9 mouse cellular contexts compared by ENCODE assay signal in the genomic region with DNA sequence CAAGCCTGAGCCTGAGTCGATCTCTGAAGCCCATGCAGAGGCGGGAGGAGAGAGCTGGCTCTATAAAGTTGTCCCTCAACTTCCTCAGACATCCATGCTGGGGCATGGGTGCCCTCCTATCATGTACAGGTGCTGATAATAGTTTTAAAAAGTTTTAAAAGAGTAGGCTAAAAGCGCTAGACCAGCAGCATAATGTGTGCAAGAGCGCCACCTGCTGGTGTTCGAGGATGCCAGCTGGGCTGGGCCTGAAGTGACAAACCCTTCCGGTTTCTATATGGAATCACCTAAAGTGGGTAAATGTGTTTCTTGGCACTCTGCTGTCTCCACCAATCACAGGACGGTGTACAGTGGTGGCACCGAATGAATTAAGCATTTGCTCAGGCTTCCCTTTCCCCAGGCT. TPM values are rescaled to one million over a fixed set of nuclear protein-coding genes. Genes with fewer than 3 reads are reported as not detected.
DNase-seq lines count a peak whose midpoint lies in the region; ATAC-seq and TF ChIP-seq lines count a peak whose summit lies in the region.
"Had no signal": no experiment of that assay in that cellular context is flagged by ENCODE, and none has a peak within 500 bp of the region (broad histone marks: within the 10 kb centered on the region; RNA-seq: fewer than 3 reads in every experiment).

No protein-coding gene starts in this region.

- peaks cover 11% of the 10 kb centered on the region for H3K79me2 ChIP-seq in liver, adult 2 months (ENCODE audit: control insufficient read depth, insufficient read depth, low read length)

- peaks cover 31% of the 10 kb centered on the region for H3K36me3 ChIP-seq in midbrain, embryonic 10.5 days
- H3K36me3 ChIP-seq in midbrain, embryonic 13.5 days, result peaks cover 10% of the 10 kb centered on the region
- peaks cover 35% of the 10 kb centered on the region for H3K36me3 ChIP-seq in embryonic facial prominence, embryonic 10.5 days (replicated peaks)
- no peaks in the 10 kb centered on the region for H3K36me3 ChIP-seq in hindbrain, postnatal 0 days (ENCODE audit: insufficient read depth, low read length)
- peaks cover under 1% of the 10 kb centered on the region; the same call in 1 of the 2 replicates for H3K36me3 ChIP-seq in liver, adult 2 months (ENCODE audit: control insufficient read depth, insufficient read depth, low read length)

- peak; percentile 78 for DNase-seq in midbrain, embryonic 10.5 days (ENCODE audit: low spot score)
- peak; percentile 70 for DNase-seq in adrenal gland, adult 8-10 months
- DNase-seq in embryonic facial prominence, embryonic 10.5 days (ENCODE audit: low spot score), result peak; percentile 84
- peak; percentile 91 for DNase-seq in hindbrain, postnatal 0 days (ENCODE audit: low spot score)
- peak; percentile 51 for DNase-seq in liver, adult 2 months (ENCODE audit: extremely low read depth, low read depth, low spot score)
- DNase-seq in retina, postnatal 1 day, result peak; percentile 82
- peak; percentile 81 for DNase-seq in urinary bladder, adult 2 months (ENCODE audit: low spot score)

- H3K4me3 ChIP-seq in midbrain, embryonic 10.5 days, result no peak overlapping the region
- no peak overlapping the region for H3K4me3 ChIP-seq in midbrain, embryonic 13.5 days (replicated peaks)
- no peak overlapping the region for H3K4me3 ChIP-seq in embryonic facial prominence, embryonic 10.5 days
- no peak overlapping the region for H3K4me3 ChIP-seq in hindbrain, postnatal 0 days (ENCODE audit: low read length)
- H3K4me3 ChIP-seq in liver, adult 2 months (ENCODE audit: insufficient read depth, low read depth, low read length), result no peak overlapping the region
- H3K4me3 ChIP-seq: heart, embryonic 13.5 days had no signal

- H3K27me3 ChIP-seq in midbrain, embryonic 10.5 days (ENCODE audit: low read depth, poor library complexity, severe bottlenecking), result peaks cover 9% of the 10 kb centered on the region; the same call in 1 of the 2 replicates
- peaks cover 12% of the 10 kb centered on the region for H3K27me3 ChIP-seq in midbrain, embryonic 13.5 days
- no peaks in the 10 kb centered on the region for H3K27me3 ChIP-seq in embryonic facial prominence, embryonic 10.5 days (replicated peaks; ENCODE audit: low read depth, poor library complexity, severe bottlenecking)
- no peaks in the 10 kb centered on the region for H3K27me3 ChIP-seq in hindbrain, postnatal 0 days (ENCODE audit: insufficient read depth, low read length)
- H3K27me3 ChIP-seq in liver, adult 2 months (ENCODE audit: control insufficient read depth, insufficient read depth, low read length), result no peaks in the 10 kb centered on the region
- H3K27me3 ChIP-seq: heart, embryonic 13.5 days had no signal

- no peak for TF ChIP-seq POLR2A in liver, adult 2 months (IDR thresholded peaks at IDR 0.05; ENCODE audit: extremely low read depth, insufficient read depth, low read length)

- no peak overlapping the region; the same call in 1 of the 2 replicates for H3K27ac ChIP-seq in midbrain, embryonic 10.5 days (replicated peaks)
- no peak overlapping the region for H3K27ac ChIP-seq in midbrain, embryonic 13.5 days
- H3K27ac ChIP-seq in embryonic facial prominence, embryonic 10.5 days (replicated peaks), result no peak overlapping the region; the same call in 1 of the 2 replicates
- no peak overlapping the region for H3K27ac ChIP-seq in hindbrain, postnatal 0 days
- H3K27ac ChIP-seq in liver, adult 2 months (replicated peaks; ENCODE audit: insufficient read depth, low read depth, low read length), result no peak overlapping the region

- no peak for ATAC-seq in midbrain, embryonic 13.5 days
- ATAC-seq in hindbrain, postnatal 0 days, result no peak

- H3K9ac ChIP-seq in midbrain, embryonic 13.5 days (replicated peaks), result no peak overlapping the region
- no peak overlapping the region for H3K9ac ChIP-seq in hindbrain, postnatal 0 days (replicated peaks; ENCODE audit: low read length)
- no peak overlapping the region for H3K9ac ChIP-seq in liver, adult 2 months (ENCODE audit: low read depth, low read length)

- H3K4me2 ChIP-seq in midbrain, embryonic 13.5 days (replicated peaks), result no peak overlapping the region
- H3K4me2 ChIP-seq in hindbrain, postnatal 0 days (ENCODE audit: low read depth, low read length), result no peak overlapping the region

- WGBS in midbrain, embryonic 10.5 days, result 32% methylated on average over 8 of the region's 8 CpGs
- 30% methylated on average over 8 of the region's 8 CpGs for WGBS in midbrain, embryonic 13.5 days
- 30% methylated on average over 8 of the region's 8 CpGs for WGBS in embryonic facial prominence, embryonic 10.5 days
- 28% methylated on average over 8 of the region's 8 CpGs for WGBS in hindbrain, postnatal 0 days
- WGBS in liver, adult 2 months, result 25% methylated on average over 8 of the region's 8 CpGs

- H3K4me1 ChIP-seq in midbrain, embryonic 10.5 days, result peaks cover 38% of the 10 kb centered on the region
- peaks cover 24% of the 10 kb centered on the region for H3K4me1 ChIP-seq in midbrain, embryonic 13.5 days (replicated peaks)
- peaks cover 48% of the 10 kb centered on the region for H3K4me1 ChIP-seq in embryonic facial prominence, embryonic 10.5 days
- no peaks in the 10 kb centered on the region for H3K4me1 ChIP-seq in hindbrain, postnatal 0 days (ENCODE audit: insufficient read depth, low read length)
- peaks cover 19% of the 10 kb centered on the region for H3K4me1 ChIP-seq in liver, adult 2 months (ENCODE audit: control insufficient read depth, insufficient read depth, low read length)

- no peaks in the 10 kb centered on the region for H3K9me3 ChIP-seq in midbrain, embryonic 10.5 days (replicated peaks)
- no peaks in the 10 kb centered on the region for H3K9me3 ChIP-seq in midbrain, embryonic 13.5 days
- H3K9me3 ChIP-seq in embryonic facial prominence, embryonic 10.5 days, result no peaks in the 10 kb centered on the region
- no peaks in the 10 kb centered on the region for H3K9me3 ChIP-seq in hindbrain, postnatal 0 days (ENCODE audit: low read length)
- H3K9me3 ChIP-seq: heart, embryonic 13.5 days had no signal

- TF ChIP-seq CTCF in hindbrain, postnatal 0 days (IDR thresholded peaks at IDR 0.05; ENCODE audit: low read depth), result peak; percentile 93
- peak; percentile 94 for TF ChIP-seq CTCF in liver, adult 2 months (IDR thresholded peaks at IDR 0.05; ENCODE audit: low read depth, low read length)

RNA-seq across cellular contexts. Expression of a gene that starts 3.1 kb away (rescaled TPM):
- 7.8 and 8.1 TPM in 2 replicates for polyA plus RNA-seq in midbrain, embryonic 10.5 days (2016; fragmentation: Nextera tagmentation; extraction: Ambion mirVana)
- 3.6 and 4.4 TPM in 2 replicates for polyA plus RNA-seq in midbrain, embryonic 13.5 days (2015; fragmentation: Nextera tagmentation; extraction: Ambion mirVana)
- 10 to 100 TPM; 52.8 to 74.4 (median 54.2) TPM for total RNA-seq in adrenal gland, adult 8-10 months (2022)
- 10.8 and 12.0 TPM in 2 replicates for polyA plus RNA-seq in embryonic facial prominence, embryonic 10.5 days (2016; fragmentation: Nextera tagmentation; extraction: Ambion mirVana)
- 13.3 and 16.7 TPM in 2 replicates for total RNA-seq in hindbrain, postnatal 0 days (2014; rRNA removed)
- 5.4 and 5.5 TPM in 2 replicates for polyA plus RNA-seq in hindbrain, postnatal 0 days (2015; fragmentation: Nextera tagmentation; extraction: Ambion mirVana)
- total RNA-seq in liver, adult 2 months (2014; rRNA removed), result 18.7 and 22.3 TPM in 2 replicates
- polyA plus RNA-seq in liver, adult 2 months (2012; rRNA removed), result 17.3 and 26.5 TPM in 2 replicates
- 67.9 and 84.3 TPM in 2 replicates for polyA plus RNA-seq in urinary bladder, adult 2 months (2012; rRNA removed)
